Mouse (Mus musculus): ENCODE results near the gene Bicral. TPM values are rescaled to one million over a fixed set of nuclear protein-coding genes. Genes with fewer than 3 reads are reported as not detected.

The Bicral gene
- polyA plus RNA-seq, 1 experiment from 2014 or later = 4.1 TPM

DNA sequence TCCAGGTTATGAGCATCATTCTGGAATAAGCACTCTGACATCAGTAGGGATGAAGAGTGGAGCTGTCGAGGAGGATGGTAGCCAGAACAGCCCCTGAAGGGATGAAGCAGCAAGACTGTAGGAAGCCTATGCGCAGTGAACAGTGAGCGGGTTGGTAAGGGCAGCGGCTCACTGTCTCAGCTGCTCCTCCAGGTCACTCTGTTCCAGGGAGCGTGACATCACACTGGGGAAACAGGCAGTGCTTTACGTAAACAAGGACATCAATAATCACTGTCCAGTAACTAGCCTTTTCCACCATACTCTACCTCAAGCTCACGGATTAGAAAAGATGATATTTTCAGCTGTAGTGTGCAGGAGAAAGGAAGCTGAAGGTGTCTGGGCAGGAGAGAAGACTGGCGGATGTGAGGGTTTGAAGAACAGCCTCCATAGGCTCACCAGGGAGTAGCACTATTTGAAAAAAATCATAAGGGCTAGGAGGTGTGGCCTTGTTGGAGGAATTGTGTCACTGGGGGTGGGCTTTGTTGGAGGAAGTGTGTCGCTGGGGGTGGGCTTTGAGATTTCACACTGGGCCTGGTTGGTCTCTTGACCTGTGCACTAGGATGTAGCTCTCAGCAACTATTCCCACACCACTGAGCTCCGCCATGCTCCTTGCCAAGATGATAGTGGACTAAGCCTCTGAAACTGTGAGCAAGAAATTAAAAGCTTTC lies 17.8 kb downstream of the Bicral start:
- H3K27me3 ChIP-seq (ENCODE audit: control insufficient read depth, insufficient read depth, low read length) = no peaks in the 10 kb centered on the region
- peaks cover 5% of the 10 kb centered on the region; the same call in 1 of the 2 replicates for H3K4me1 ChIP-seq (ENCODE audit: control insufficient read depth, insufficient read depth, low read length)
- no peak overlapping the region for H3K27ac ChIP-seq (ENCODE audit: low read depth, low read length)
- no peaks in the 10 kb centered on the region for H3K9me3 ChIP-seq (replicated peaks; ENCODE audit: control insufficient read depth, low read length)
- no peak for ATAC-seq (replicated peaks; ENCODE audit: insufficient number of reproducible peaks, low FRiP score, low TSS enrichment)
- 86% methylated on average over 10 of the region's 10 CpGs for WGBS (ENCODE audit: insufficient replicate concordance)
- no peak overlapping the region for H3K9ac ChIP-seq (ENCODE audit: low read depth, low read length)
- no peak overlapping the region for H3K4me3 ChIP-seq (ENCODE audit: low read depth, low read length)
- H3K36me3 ChIP-seq (ENCODE audit: control insufficient read depth, insufficient read depth, low read length) = no peaks in the 10 kb centered on the region
- H3K4me2 ChIP-seq = no peak overlapping the region

DNA sequence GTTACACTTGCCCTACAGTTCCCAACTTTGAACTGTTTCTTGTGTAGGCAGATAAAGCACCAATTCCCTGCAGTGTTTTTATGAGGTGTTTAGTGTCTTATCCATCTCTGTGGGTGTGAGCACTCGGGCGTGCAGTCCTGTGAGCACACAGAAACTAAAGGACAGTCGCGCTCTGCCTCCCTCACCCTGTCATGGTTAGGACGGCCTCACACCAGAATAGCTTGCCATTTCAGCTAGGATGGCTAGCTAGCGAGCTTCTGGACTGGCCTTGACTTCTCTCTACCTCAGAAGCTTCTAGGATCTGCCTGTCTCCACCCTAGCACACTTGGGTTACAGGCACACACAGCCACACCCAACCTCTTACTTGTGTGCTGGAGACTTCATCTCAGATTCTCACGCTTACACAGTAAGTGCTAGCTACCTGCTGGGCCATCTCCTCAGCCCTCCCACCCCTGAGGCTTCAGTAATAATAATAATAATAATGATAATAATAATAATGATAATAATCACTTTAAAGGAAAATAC lies 19.8 kb downstream of the Bicral start:
- no peaks in the 10 kb centered on the region for H3K36me3 ChIP-seq (ENCODE audit: control insufficient read depth, insufficient read depth, low read length)
- no peak overlapping the region for H3K9ac ChIP-seq (ENCODE audit: low read depth, low read length)
- WGBS (ENCODE audit: insufficient replicate concordance) = 80% methylated on average over 7 of the region's 7 CpGs
- H3K27me3 ChIP-seq (ENCODE audit: control insufficient read depth, insufficient read depth, low read length) = no peaks in the 10 kb centered on the region
- H3K4me1 ChIP-seq (ENCODE audit: control insufficient read depth, insufficient read depth, low read length) = no peaks in the 10 kb centered on the region; the same call in 1 of the 2 replicates
- H3K4me2 ChIP-seq = no peak overlapping the region
- no peak overlapping the region for H3K27ac ChIP-seq (ENCODE audit: low read depth, low read length)
- H3K4me3 ChIP-seq (ENCODE audit: low read depth, low read length) = no peak overlapping the region
- ATAC-seq (replicated peaks; ENCODE audit: insufficient number of reproducible peaks, low FRiP score, low TSS enrichment) = no peak
- no peaks in the 10 kb centered on the region for H3K9me3 ChIP-seq (replicated peaks; ENCODE audit: control insufficient read depth, low read length)

DNA sequence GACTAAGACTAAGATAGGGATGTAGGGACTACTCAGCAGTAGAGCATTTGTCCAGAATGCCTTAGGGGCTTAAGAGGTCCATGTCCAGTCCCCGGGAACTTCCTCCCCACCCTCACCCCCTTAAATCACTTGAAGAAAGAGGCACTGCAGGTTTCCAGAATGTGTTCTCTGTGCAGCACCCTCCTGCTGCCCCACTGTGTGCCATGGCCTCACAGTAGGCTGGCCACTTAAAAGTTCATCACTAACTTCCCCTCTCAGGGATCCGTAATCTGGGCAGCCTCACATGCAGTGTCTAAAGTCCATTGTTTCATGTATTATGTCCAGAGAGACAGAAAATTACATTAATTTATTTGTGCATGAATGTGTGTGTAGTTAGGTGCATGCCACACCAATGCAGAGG lies 20.4 kb downstream of the Bicral start:
- H3K4me2 ChIP-seq = no peak overlapping the region
- no peaks in the 10 kb centered on the region; the same call in 1 of the 2 replicates for H3K4me1 ChIP-seq (ENCODE audit: control insufficient read depth, insufficient read depth, low read length)
- no peak for ATAC-seq (replicated peaks; ENCODE audit: insufficient number of reproducible peaks, low FRiP score, low TSS enrichment)
- no peaks in the 10 kb centered on the region for H3K36me3 ChIP-seq (ENCODE audit: control insufficient read depth, insufficient read depth, low read length)
- WGBS (ENCODE audit: insufficient replicate concordance) = 79% methylated on average over 2 of the region's 2 CpGs
- no peak overlapping the region for H3K27ac ChIP-seq (ENCODE audit: low read depth, low read length)
- no peak overlapping the region for H3K4me3 ChIP-seq (ENCODE audit: low read depth, low read length)
- no peaks in the 10 kb centered on the region for H3K27me3 ChIP-seq (ENCODE audit: control insufficient read depth, insufficient read depth, low read length)
- no peak overlapping the region for H3K9ac ChIP-seq (ENCODE audit: low read depth, low read length)
- no peaks in the 10 kb centered on the region for H3K9me3 ChIP-seq (replicated peaks; ENCODE audit: control insufficient read depth, low read length)

DNA sequence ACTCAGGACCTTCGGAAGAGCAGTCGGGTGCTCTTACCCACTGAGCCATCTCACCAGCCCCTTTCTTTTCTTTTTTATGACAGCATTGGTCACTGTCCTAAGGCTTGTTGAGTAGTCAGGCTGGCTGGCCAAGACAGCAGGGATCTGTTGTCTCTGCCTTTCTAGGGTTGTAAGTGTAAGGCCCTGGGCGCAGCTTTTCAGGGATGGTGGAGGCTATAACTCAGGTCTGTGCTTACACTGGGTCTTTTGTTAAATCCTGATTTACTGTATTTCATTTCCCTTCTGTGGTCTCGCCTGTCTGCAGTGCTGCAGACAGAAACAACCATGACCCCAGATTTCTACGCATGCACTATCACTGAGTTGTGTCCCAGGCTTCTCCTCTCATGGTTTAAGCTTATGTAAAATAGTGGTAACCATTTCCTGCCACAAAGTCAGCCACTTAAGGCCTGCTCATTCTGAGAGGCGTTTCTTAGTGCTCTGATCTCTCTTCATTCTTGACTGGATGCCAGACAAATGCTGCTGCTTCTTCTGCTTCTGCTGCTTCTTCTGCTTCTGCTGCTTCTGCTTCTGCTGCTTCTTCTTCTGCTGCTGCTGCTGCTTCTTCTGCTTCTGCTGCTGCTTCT lies 23.1 kb downstream of the Bicral start:
- Histone ChIP-seq H3K27ac (ENCODE audit: low read depth, low read length) (no peak overlapping the region), H3K4me1 (ENCODE audit: control insufficient read depth, insufficient read depth, low read length) (no peaks in the 10 kb centered on the region), H3K27me3 (ENCODE audit: control insufficient read depth, insufficient read depth, low read length) (no peaks in the 10 kb centered on the region), H3K9ac (ENCODE audit: low read depth, low read length) (no peak overlapping the region), H3K4me3 (ENCODE audit: low read depth, low read length) (no peak overlapping the region), H3K36me3 (ENCODE audit: control insufficient read depth, insufficient read depth, low read length) (no peaks in the 10 kb centered on the region), H3K4me2 (no peak overlapping the region), H3K9me3 (replicated peaks; ENCODE audit: control insufficient read depth, low read length) (no peaks in the 10 kb centered on the region)
- no peak for ATAC-seq (replicated peaks; ENCODE audit: insufficient number of reproducible peaks, low FRiP score, low TSS enrichment)
- 85% methylated on average over 6 of the region's 6 CpGs for WGBS (ENCODE audit: insufficient replicate concordance)

DNA sequence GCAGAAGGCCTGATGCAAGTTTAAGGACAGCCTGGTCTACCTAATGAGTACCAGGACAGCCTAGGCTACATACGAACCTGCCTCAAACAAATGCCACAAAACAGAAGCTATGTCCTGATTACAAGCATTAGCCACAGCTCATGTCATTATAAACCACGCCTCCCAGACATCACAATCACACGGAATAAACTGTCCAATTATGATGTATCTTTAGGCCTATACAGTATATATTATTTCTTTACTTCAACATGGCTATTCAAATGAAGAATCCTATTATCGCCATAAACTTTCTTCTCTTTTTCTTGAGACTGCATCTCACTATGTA lies 25.3 kb downstream of the Bicral start:
- no peak for ATAC-seq (replicated peaks; ENCODE audit: insufficient number of reproducible peaks, low FRiP score, low TSS enrichment)
- Histone ChIP-seq H3K27ac (ENCODE audit: low read depth, low read length) (no peak overlapping the region), H3K9me3 (replicated peaks; ENCODE audit: control insufficient read depth, low read length) (no peaks in the 10 kb centered on the region), H3K4me2 (no peak overlapping the region), H3K9ac (ENCODE audit: low read depth, low read length) (no peak overlapping the region), H3K4me1 (ENCODE audit: control insufficient read depth, insufficient read depth, low read length) (no peaks in the 10 kb centered on the region), H3K36me3 (ENCODE audit: control insufficient read depth, insufficient read depth, low read length) (peaks cover 3% of the 10 kb centered on the region; the same call in 1 of the 2 replicates), H3K4me3 (ENCODE audit: low read depth, low read length) (no peak overlapping the region), H3K27me3 (ENCODE audit: control insufficient read depth, insufficient read depth, low read length) (no peaks in the 10 kb centered on the region)
- whole genome bisulfite sequencing (ENCODE audit: insufficient replicate concordance) = 84% methylated on average over 4 of the region's 4 CpGs

DNA sequence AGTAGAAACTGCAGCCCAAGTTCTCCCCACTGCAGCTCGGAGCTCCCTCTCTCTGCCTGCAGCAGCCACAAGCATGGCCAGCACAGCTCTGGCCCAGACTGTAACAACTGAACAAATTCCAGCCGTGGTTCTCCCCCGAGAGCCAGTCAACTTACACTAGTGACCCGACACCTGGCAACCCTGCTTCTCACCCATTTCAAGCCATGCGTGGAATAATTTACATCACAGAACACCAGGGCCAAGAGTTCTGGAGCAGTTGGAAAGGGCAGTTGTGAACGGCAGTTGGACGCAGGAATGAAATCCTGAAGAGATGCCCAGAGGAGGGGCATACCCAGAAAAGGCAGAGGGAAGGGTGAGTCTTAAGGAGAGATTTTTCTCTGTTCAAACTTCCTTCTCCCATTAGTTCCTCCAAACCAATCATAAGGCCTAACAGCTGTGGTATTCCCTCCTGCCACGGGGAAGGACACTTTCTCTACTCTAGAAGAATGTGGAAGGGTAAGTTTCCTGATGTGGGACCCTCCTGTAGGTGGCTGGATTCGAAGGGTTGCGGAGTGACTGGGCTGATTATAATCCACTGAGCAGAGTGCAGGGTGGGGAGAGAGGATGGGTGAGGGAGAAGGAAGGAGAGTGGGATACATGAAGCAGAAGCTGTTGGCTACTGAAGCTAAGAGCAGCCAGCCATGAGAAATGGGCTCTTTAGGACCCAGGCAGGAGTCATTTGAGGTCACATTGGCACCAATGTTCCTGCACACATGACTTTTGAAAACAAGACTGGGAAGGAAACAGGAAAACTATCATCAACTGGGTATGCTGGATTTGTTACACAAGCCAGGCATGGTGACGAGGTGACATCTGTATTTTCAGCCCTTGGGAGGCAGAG lies 25.9 kb downstream of the Bicral start:
- H3K9ac ChIP-seq (ENCODE audit: low read depth, low read length) = no peak overlapping the region
- H3K9me3 ChIP-seq (replicated peaks; ENCODE audit: control insufficient read depth, low read length) = no peaks in the 10 kb centered on the region
- no peak overlapping the region for H3K4me2 ChIP-seq
- no peak overlapping the region for H3K4me3 ChIP-seq (ENCODE audit: low read depth, low read length)
- no peak overlapping the region for H3K27ac ChIP-seq (ENCODE audit: low read depth, low read length)
- H3K27me3 ChIP-seq (ENCODE audit: control insufficient read depth, insufficient read depth, low read length) = no peaks in the 10 kb centered on the region
- no peak for ATAC-seq (replicated peaks; ENCODE audit: insufficient number of reproducible peaks, low FRiP score, low TSS enrichment)
- no peaks in the 10 kb centered on the region for H3K4me1 ChIP-seq (ENCODE audit: control insufficient read depth, insufficient read depth, low read length)
- 77% methylated on average over 11 of the region's 11 CpGs for WGBS (ENCODE audit: insufficient replicate concordance)
- H3K36me3 ChIP-seq (ENCODE audit: control insufficient read depth, insufficient read depth, low read length) = peaks cover 3% of the 10 kb centered on the region; the same call in 1 of the 2 replicates

DNA sequence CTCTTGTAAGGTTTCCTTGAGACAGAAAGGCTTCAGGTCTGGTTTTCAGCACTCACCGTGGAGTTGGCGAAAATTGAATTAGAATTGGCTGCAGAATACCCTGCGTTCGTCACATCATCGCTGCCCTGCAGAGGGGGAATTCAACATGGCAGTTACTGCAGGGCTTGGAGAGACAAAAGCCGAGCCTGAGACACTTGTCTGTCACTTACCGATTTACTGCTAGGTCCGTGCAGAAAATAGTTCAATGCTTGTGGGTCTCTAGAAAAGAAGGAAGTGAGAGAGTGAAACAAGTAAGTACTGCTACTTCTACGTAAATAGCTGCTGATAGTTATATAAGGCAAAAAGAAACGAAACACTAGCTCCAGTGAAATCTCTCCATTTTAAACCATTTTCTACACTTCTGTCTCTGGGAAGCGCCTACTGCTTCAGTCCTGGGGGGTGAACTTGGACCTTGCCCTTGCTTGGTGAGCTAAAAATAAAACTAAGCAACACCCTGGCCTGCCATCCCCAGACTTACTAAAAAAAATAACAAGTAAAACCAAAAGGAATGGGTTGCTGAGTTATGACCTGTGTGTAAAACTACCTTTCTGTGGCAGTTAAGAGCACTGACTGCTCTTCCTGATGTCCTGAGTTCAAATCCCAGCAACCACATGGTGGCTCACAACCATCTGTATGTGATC lies 28.3 kb downstream of the Bicral start:
- Histone ChIP-seq H3K9ac (ENCODE audit: low read depth, low read length) (no peak overlapping the region), H3K4me2 (no peak overlapping the region), H3K9me3 (replicated peaks; ENCODE audit: control insufficient read depth, low read length) (no peaks in the 10 kb centered on the region), H3K4me3 (ENCODE audit: low read depth, low read length) (no peak overlapping the region), H3K27ac (ENCODE audit: low read depth, low read length) (no peak overlapping the region), H3K4me1 (ENCODE audit: control insufficient read depth, insufficient read depth, low read length) (no peaks in the 10 kb centered on the region), H3K36me3 (ENCODE audit: control insufficient read depth, insufficient read depth, low read length) (peaks cover 7% of the 10 kb centered on the region), H3K27me3 (ENCODE audit: control insufficient read depth, insufficient read depth, low read length) (no peaks in the 10 kb centered on the region)
- no peak for ATAC-seq (replicated peaks; ENCODE audit: insufficient number of reproducible peaks, low FRiP score, low TSS enrichment)
- WGBS (ENCODE audit: insufficient replicate concordance) = 84% methylated on average over 11 of the region's 11 CpGs

DNA sequence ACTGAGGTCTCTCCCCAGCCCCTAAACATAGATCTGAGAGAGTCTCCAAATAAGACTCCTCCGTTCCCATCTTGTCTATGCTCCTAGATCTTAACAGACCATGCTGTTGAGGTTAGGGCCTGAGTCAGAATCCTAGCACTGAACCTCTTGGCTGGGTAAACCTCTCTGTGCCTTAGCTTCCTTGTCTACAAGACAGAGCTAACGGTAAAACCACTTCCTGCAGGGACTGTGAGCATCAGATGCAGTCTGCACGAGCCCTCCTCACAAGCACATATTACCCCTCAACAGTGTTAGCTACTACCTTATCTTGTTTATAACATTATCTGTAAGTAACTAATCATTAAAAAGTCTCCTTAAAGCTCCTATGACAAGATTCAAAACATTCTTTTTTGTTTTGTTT lies 29.3 kb downstream of the Bicral start:
- Histone ChIP-seq H3K36me3 (ENCODE audit: control insufficient read depth, insufficient read depth, low read length) (peaks cover 11% of the 10 kb centered on the region), H3K9ac (ENCODE audit: low read depth, low read length) (no peak overlapping the region), H3K9me3 (replicated peaks; ENCODE audit: control insufficient read depth, low read length) (no peaks in the 10 kb centered on the region), H3K27ac (ENCODE audit: low read depth, low read length) (no peak overlapping the region), H3K4me1 (ENCODE audit: control insufficient read depth, insufficient read depth, low read length) (no peaks in the 10 kb centered on the region), H3K4me3 (ENCODE audit: low read depth, low read length) (no peak overlapping the region), H3K4me2 (no peak overlapping the region), H3K27me3 (ENCODE audit: control insufficient read depth, insufficient read depth, low read length) (no peaks in the 10 kb centered on the region)
- 85% methylated on average over 3 of the region's 3 CpGs for whole genome bisulfite sequencing (ENCODE audit: insufficient replicate concordance)
- ATAC-seq (replicated peaks; ENCODE audit: insufficient number of reproducible peaks, low FRiP score, low TSS enrichment) = no peak
